Mouse (Mus musculus): ENCODE measurements around the gene Tatdn2.

The Tatdn2 gene

GRCm38 (mm10) chr6:113714276-113714675 is 17.4 kb downstream of the Tatdn2 start:
- no peak for DNase-seq (ENCODE audit: low spot score)

GRCm38 (mm10) chr6:113714797-113715196 is 17.9 kb downstream of the Tatdn2 start:
- DNase-seq (ENCODE audit: low spot score): no peak

GRCm38 (mm10) chr6:113717541-113717940 is 20.7 kb downstream of the Tatdn2 start:
- no peak for DNase-seq (ENCODE audit: low spot score)

- no peak for DNase-seq (ENCODE audit: low spot score)
Measured at GRCm38 (mm10) chr6:113719878-113720277, 23.0 kb downstream of the Tatdn2 start, which contains the start of gene Ghrl. Gene Ghrl (minus strand): TSS chr6:113719880.

- no peak for DNase-seq (ENCODE audit: low spot score)
Measured at GRCm38 (mm10) chr6:113721061-113721460, 24.2 kb downstream of the Tatdn2 start.

GRCm38 (mm10) chr6:113728181-113728580 is 31.3 kb downstream of the Tatdn2 start:
- no peak for DNase-seq (ENCODE audit: low spot score)

- DNase-seq (ENCODE audit: low spot score): no peak
Measured at GRCm38 (mm10) chr6:113731296-113731695, 34.4 kb downstream of the Tatdn2 start.

GRCm38 (mm10) chr6:113737318-113738046 is 40.6 kb downstream of the Tatdn2 start:
- no peak for DNase-seq (ENCODE audit: low spot score)

GRCm38 (mm10) chr6:113740236-113741217 is 43.7 kb downstream of the Tatdn2 start, which contains the start of gene Sec13:
Gene Sec13 (minus strand): TSS chr6:113740743.
- peak; percentile 86 for DNase-seq (ENCODE audit: low spot score)

- no peak for DNase-seq (ENCODE audit: low spot score)
Measured at GRCm38 (mm10) chr6:113741425-113741824, 44.6 kb downstream of the Tatdn2 start.

- DNase-seq (ENCODE audit: low spot score): no peak
Measured at GRCm38 (mm10) chr6:113742321-113742720, 45.5 kb downstream of the Tatdn2 start.

GRCm38 (mm10) chr6:113743111-113743510 is 46.3 kb downstream of the Tatdn2 start:
- DNase-seq (ENCODE audit: low spot score): no peak

- no peak for DNase-seq (ENCODE audit: low spot score)
Measured at GRCm38 (mm10) chr6:113745117-113745516, 48.3 kb downstream of the Tatdn2 start.

- DNase-seq (ENCODE audit: low spot score): no peak
Measured at GRCm38 (mm10) chr6:113747284-113747683, 50.4 kb downstream of the Tatdn2 start.

- no peak for DNase-seq (ENCODE audit: low spot score)
Measured at GRCm38 (mm10) chr6:113748351-113748750, 51.5 kb downstream of the Tatdn2 start.

- DNase-seq (ENCODE audit: low spot score): no peak
Measured at GRCm38 (mm10) chr6:113749119-113749685, 52.4 kb downstream of the Tatdn2 start.
